In genomic region chr9:90301081-90301688, GRCm38 (mm10) we compare ENCODE assay signal across 27 mouse cellular contexts. TPM values are rescaled to one million over a fixed set of nuclear protein-coding genes. Genes with fewer than 3 reads are reported as not detected.
DNase-seq lines count a peak whose midpoint lies in the region; TF ChIP-seq lines count a peak whose summit lies in the region.
"Had no signal": no experiment of that assay in that cellular context is flagged by ENCODE, and none has a peak within 500 bp of the region (broad histone marks: within the 10 kb centered on the region; RNA-seq: fewer than 3 reads in every experiment).

No protein-coding gene starts in this region.

- in situ Hi-C loops in CH12.LX (cut with MboI; ENCODE audit: low pct_ligation_motif_present, low pct_unique_long_range_greater_than_20kb, low sequenced_read_pairs): no loop called here

- peak overlapping the region; percentile 71 for H3K4me2 ChIP-seq in CH12.LX (ENCODE audit: insufficient read depth, low read depth, poor library complexity, severe bottlenecking)
- H3K4me2 ChIP-seq: embryonic facial prominence, embryonic 13.5 days; forebrain, embryonic 13.5 days; heart, embryonic 12.5 days; heart, embryonic 15.5 days; hindbrain, embryonic 13.5 days had no signal

- no peaks in the 10 kb centered on the region for H3K79me2 ChIP-seq in CH12.LX (replicated peaks; ENCODE audit: control insufficient read depth, extremely low read depth, insufficient read depth, poor library complexity, severe bottlenecking)

- dilution Hi-C loops in CH12.LX (cut with MboI; ENCODE audit: extremely low pct_ligation_motif_present, extremely low pct_unique_long_range_greater_than_20kb, low sequenced_read_pairs): no loop called here

- TF ChIP-seq RAD21 in CH12.LX (IDR thresholded peaks at IDR 0.05; ENCODE audit: low read depth, low read length): no peak

- TF ChIP-seq POLR2A in CH12.LX (IDR thresholded peaks at IDR 0.05; ENCODE audit: low read depth, low read length): no peak

- H3K9ac ChIP-seq in CH12.LX (ENCODE audit: insufficient read depth, low read depth): no peak overlapping the region
- H3K9ac ChIP-seq: embryonic facial prominence, embryonic 13.5 days; forebrain, embryonic 13.5 days; heart, embryonic 12.5 days; heart, embryonic 15.5 days; hindbrain, embryonic 13.5 days had no signal

- peaks cover 0 to 6% of the 10 kb centered on the region in 2 experiments; a peak in 1 of 4 replicates for H3K4me1 ChIP-seq in CH12.LX (ENCODE audit: control insufficient read depth in 1 of 2, insufficient read depth in 2 of 2)
- H3K4me1 ChIP-seq: embryonic facial prominence, embryonic 10.5 days; embryonic facial prominence, embryonic 13.5 days; forebrain, embryonic 10.5 days; forebrain, embryonic 13.5 days; heart, embryonic 12.5 days; heart, embryonic 15.5 days; hindbrain, embryonic 10.5 days; hindbrain, embryonic 13.5 days had no signal

- no peaks in the 10 kb centered on the region for H3K27me3 ChIP-seq in CH12.LX (replicated peaks)
- H3K27me3 ChIP-seq: embryonic facial prominence, embryonic 13.5 days; forebrain, embryonic 13.5 days; heart, embryonic 12.5 days; heart, embryonic 15.5 days; hindbrain, embryonic 13.5 days had no signal

- H3K27ac ChIP-seq in CH12.LX (ENCODE audit: insufficient read depth, low read depth): no peak overlapping the region
- H3K27ac ChIP-seq: embryonic facial prominence, embryonic 10.5 days; embryonic facial prominence, embryonic 13.5 days; forebrain, embryonic 10.5 days; forebrain, embryonic 13.5 days; gastrocnemius, adult 2 months; heart, embryonic 15.5 days; hindbrain, embryonic 10.5 days; hindbrain, embryonic 13.5 days had no signal

- no peak for TF ChIP-seq CTCF in CH12.LX (conservative IDR thresholded peaks at IDR 0.05 in 1 of 2, IDR thresholded peaks at IDR 0.05 in 1 of 2; ENCODE audit: low read depth in 2 of 2, low read length in 2 of 2)

- H3K9me3 ChIP-seq in CH12.LX (replicated peaks; ENCODE audit: low read length): no peaks in the 10 kb centered on the region
- H3K9me3 ChIP-seq: embryonic facial prominence, embryonic 10.5 days; embryonic facial prominence, embryonic 13.5 days; forebrain, embryonic 10.5 days; forebrain, embryonic 13.5 days; heart, embryonic 12.5 days; heart, embryonic 15.5 days; hindbrain, embryonic 10.5 days; hindbrain, embryonic 13.5 days had no signal

- TF ChIP-seq EP300 in CH12.LX (IDR thresholded peaks at IDR 0.05; ENCODE audit: low read length): no peak

- H3K36me3 ChIP-seq in CH12.LX (replicated peaks in 1 of 2; ENCODE audit: control insufficient read depth in 1 of 2, insufficient read depth in 1 of 2, low read length in 1 of 2): no peaks in the 10 kb centered on the region
- H3K36me3 ChIP-seq: embryonic facial prominence, embryonic 10.5 days; embryonic facial prominence, embryonic 13.5 days; forebrain, embryonic 10.5 days; heart, embryonic 12.5 days; heart, embryonic 15.5 days; hindbrain, embryonic 10.5 days; hindbrain, embryonic 13.5 days had no signal

- H3K4me3 ChIP-seq in CH12.LX (replicated peaks in 1 of 3; ENCODE audit: low read depth in 2 of 3, low read length in 2 of 3, poor library complexity in 1 of 3): no peak overlapping the region
- H3K4me3 ChIP-seq: embryonic facial prominence, embryonic 10.5 days; embryonic facial prominence, embryonic 13.5 days; forebrain, embryonic 10.5 days; forebrain, embryonic 13.5 days; gastrocnemius, adult 2 months; heart, embryonic 12.5 days; heart, embryonic 15.5 days; hindbrain, embryonic 10.5 days; hindbrain, embryonic 13.5 days had no signal

- peak; percentile 23 for DNase-seq in CD4-positive, CD25-positive, alpha-beta regulatory T cell, adult 2 months (ENCODE audit: low read depth, low spot score)
- no peak for DNase-seq in CH12.LX (ENCODE audit: extremely low read depth)
- peak; percentile 32 for DNase-seq in induced T-regulatory cell, adult 2 months (ENCODE audit: low read depth)
- DNase-seq in naive thymus-derived CD4-positive, alpha-beta T cell, adult 2 months (ENCODE audit: low read depth): peak; percentile 29
- DNase-seq in testis, postnatal 14 days (ENCODE audit: low spot score): no peak
- DNase-seq in retina, embryonic 14.5 days (ENCODE audit: low spot score): no peak
- DNase-seq in heart, adult 18-20 months: no peak
- DNase-seq: adrenal gland, adult 2 months; adrenal gland, postnatal 14 days; cerebellum, adult 11 months; cerebellum, adult 2 months; cerebellum, postnatal 10 days; cerebellum, postnatal 36 days; embryo, embryonic 11 days; gastrocnemius, adult 2 months; gastrocnemius, postnatal 14 days; heart, adult 11 months; heart, postnatal 10 days; heart, postnatal 36 days had no signal

TF ChIP-seq in CH12.LX, 34 proteins besides CTCF, POLR2A, EP300 and RAD21:
- TF ChIP-seq SIN3A (IDR thresholded peaks at IDR 0.05; ENCODE audit: low read length): no peak
- TF ChIP-seq MYC (IDR thresholded peaks at IDR 0.05; ENCODE audit: low read depth, low read length): no peak
- no peak for TF ChIP-seq ELF1 (IDR thresholded peaks at IDR 0.05; ENCODE audit: low read depth, low read length)
- TF ChIP-seq IRF4 (IDR thresholded peaks at IDR 0.05; ENCODE audit: low read depth, low read length): no peak
- TF ChIP-seq TBP (conservative IDR thresholded peaks at IDR 0.05; ENCODE audit: low read depth, low read length): no peak
- TF ChIP-seq USF2 (conservative IDR thresholded peaks at IDR 0.05; ENCODE audit: low read depth, low read length): no peak
- TF ChIP-seq MAFK (IDR thresholded peaks at IDR 0.05; ENCODE audit: insufficient replicate concordance, low read length): no peak
- no peak for TF ChIP-seq KAT2A (IDR thresholded peaks at IDR 0.05; ENCODE audit: insufficient replicate concordance, low read length)
- TF ChIP-seq ETS1 (conservative IDR thresholded peaks at IDR 0.05; ENCODE audit: low read depth, low read length): no peak
- TF ChIP-seq POLR2AphosphoS2 (IDR thresholded peaks at IDR 0.05; ENCODE audit: low read depth, low read length): no peak
- no peak for TF ChIP-seq ZMIZ1 (IDR thresholded peaks at IDR 0.05; ENCODE audit: low read depth, low read length)
- no peak for TF ChIP-seq PAX5 (IDR thresholded peaks at IDR 0.05; ENCODE audit: low read length)
- no peak for TF ChIP-seq ZKSCAN1 (IDR thresholded peaks at IDR 0.05; ENCODE audit: borderline replicate concordance, low read depth, low read length)
- no peak for TF ChIP-seq RCOR1 (conservative IDR thresholded peaks at IDR 0.05; ENCODE audit: low read depth, low read length)
- no peak for TF ChIP-seq USF1 (IDR thresholded peaks at IDR 0.05; ENCODE audit: low read depth, low read length)
- no peak for TF ChIP-seq TCF12 (IDR thresholded peaks at IDR 0.05; ENCODE audit: low read depth, low read length)
- TF ChIP-seq CHD2 (IDR thresholded peaks at IDR 0.05; ENCODE audit: low read length): no peak

RNA-seq across cellular contexts. Expression of gene Tbc1d2b, which starts 30.6 kb away (rescaled TPM):
- total RNA-seq in CH12.LX (2012; rRNA removed) (0.97 and 1.3 TPM in 2 replicates), CH12.LX (2014; rRNA removed) (0.60 and 0.85 TPM in 2 replicates)
- polyA plus RNA-seq in CH12.LX (2012; ENCODE audit: insufficient read length, low read depth): 0.76 and 0.80 TPM in 2 replicates
- 10 to 100 TPM in 1 of 2 experiments, 1 to 10 TPM in 1; 8.3 to 10.1 TPM for total RNA-seq in heart, adult 18-20 months (2021)

Comparison
In these comparisons a context has a peak if more than half of its experiments do, and no peak if none do; other contexts are left out.
1. DNase-seq: peak in CD4-positive, CD25-positive, alpha-beta regulatory T cell, adult 2 months (single experiment), induced T-regulatory cell, adult 2 months (single experiment) and naive thymus-derived CD4-positive, alpha-beta T cell, adult 2 months (single experiment); none in CH12.LX (single experiment), testis, postnatal 14 days (single experiment), retina, embryonic 14.5 days (single experiment) and heart, adult 18-20 months (0 of 2).
2. RNA of gene Tbc1d2b, which starts 30.6 kb away (total RNA-seq): 8.3 to 10.1 TPM in heart, adult 18-20 months; 0.60 to 1.3 TPM in CH12.LX; every median in the first group is over 4 times any median in the second.